10 mouse cellular contexts compared by ENCODE assay signal in genomic region chr2:161961179-161962163, GRCm38 (mm10).
A peak's percentile ranks its signal among the peaks of the same experiment; 100 is the strongest.
DNase-seq lines count a peak whose midpoint lies in the region; ATAC-seq lines count a peak whose summit lies in the region.
"Had no signal": no experiment of that assay in that cellular context is flagged by ENCODE, and none has a peak within 500 bp of the region (broad histone marks: within the 10 kb centered on the region; RNA-seq: fewer than 3 reads in every experiment).

No protein-coding gene starts in this region.

- WGBS in kidney, embryonic 15.5 days, result 82% methylated on average over 7 of the region's 7 CpGs

- no peaks in the 10 kb centered on the region for H3K9me3 ChIP-seq in kidney, embryonic 15.5 days (replicated peaks)
- H3K9me3 ChIP-seq: intestine, embryonic 15.5 days had no signal

- no peak overlapping the region for H3K4me2 ChIP-seq in kidney, embryonic 15.5 days
- H3K4me2 ChIP-seq: intestine, embryonic 15.5 days; midbrain, embryonic 13.5 days had no signal

- H3K27ac ChIP-seq in kidney, embryonic 15.5 days, result no peak overlapping the region
- H3K27ac ChIP-seq: intestine, embryonic 15.5 days; midbrain, embryonic 13.5 days had no signal

- no peaks in the 10 kb centered on the region for H3K27me3 ChIP-seq in kidney, embryonic 15.5 days
- H3K27me3 ChIP-seq: intestine, embryonic 15.5 days; midbrain, embryonic 13.5 days had no signal

- H3K36me3 ChIP-seq in kidney, embryonic 15.5 days, result no peaks in the 10 kb centered on the region
- H3K36me3 ChIP-seq: intestine, embryonic 15.5 days; midbrain, embryonic 13.5 days had no signal

- no peak overlapping the region for H3K9ac ChIP-seq in kidney, embryonic 15.5 days
- H3K9ac ChIP-seq: intestine, embryonic 15.5 days; midbrain, embryonic 13.5 days had no signal

- H3K4me3 ChIP-seq in kidney, embryonic 15.5 days (replicated peaks), result no peak overlapping the region
- H3K4me3 ChIP-seq: intestine, embryonic 15.5 days; midbrain, embryonic 13.5 days had no signal

- DNase-seq in kidney, adult 8-10 months, result peak; percentile 2 to 29
- peak; percentile 5 for DNase-seq in right cerebral cortex, postnatal 4 days
- no peak for DNase-seq in right cerebral cortex, postnatal 14 days
- DNase-seq in cerebellum, adult 9-11 months, result peak; percentile 83
- DNase-seq in gastrocnemius, postnatal 25 days, result no peak
- DNase-seq in adrenal gland, postnatal 10 days, result no peak

- no peak for ATAC-seq in kidney, embryonic 15.5 days (replicated peaks; ENCODE audit: low FRiP score)
- ATAC-seq: intestine, embryonic 15.5 days; lung, postnatal 0 days; midbrain, embryonic 13.5 days had no signal

- no peaks in the 10 kb centered on the region for H3K4me1 ChIP-seq in kidney, embryonic 15.5 days
- H3K4me1 ChIP-seq: intestine, embryonic 15.5 days; midbrain, embryonic 13.5 days had no signal

Comparison
In these comparisons a context has a peak if more than half of its experiments do, and no peak if none do; other contexts are left out.
1. DNase-seq: peak in kidney, adult 8-10 months (2 of 2), right cerebral cortex, postnatal 4 days (single experiment) and cerebellum, adult 9-11 months (single experiment); none in right cerebral cortex, postnatal 14 days (single experiment), gastrocnemius, postnatal 25 days (single experiment) and adrenal gland, postnatal 10 days (single experiment).